Mouse (Mus musculus): ENCODE measurements around the gene Amigo3.

GRCm38 (mm10) chr9:108008041-108008440, 44.9 kb upstream of the Amigo3 start:
- TF ChIP-seq CTCF (IDR thresholded peaks at IDR 0.05; ENCODE audit: low read depth) = no peak
- TF ChIP-seq EP300 (IDR thresholded peaks at IDR 0.05; ENCODE audit: low read depth) = no peak
